Mouse (Mus musculus) heart, embryonic 13.5 days (tissue): ENCODE results near the gene Scd1. TPM values are rescaled to one million over a fixed set of nuclear protein-coding genes. Genes with fewer than 3 reads are reported as not detected.
A peak's percentile ranks its signal among the peaks of the same experiment; 100 is the strongest.

ENCODE experiments used
- ATAC-seq: fragments of 200-750 bp; cut with Nextera tagmentation; 2 replicates; pipeline ENCODE4 v1.8.0; 2017; ENCODE audit warnings: moderate TSS enrichment; ENCODE audit not compliant: insufficient number of reproducible peaks, low FRiP score, low TSS enrichment; ENCODE audit errors: extremely low read depth
- H3K27ac ChIP-seq: fragments of 300-500 bp; sonication (generic); replicated peaks from 2 replicates; pipeline ENCODE4 v1.5.1; 2015; ENCODE audit warnings: moderate library complexity, mild to moderate bottlenecking, inconsistent platforms
- H3K27me3 ChIP-seq: fragments of 300-500 bp; sonication (generic); replicated peaks from 2 replicates; pipeline ENCODE4 v1.6.1; 2015; ENCODE audit warnings: mild to moderate bottlenecking, inconsistent platforms
- H3K36me3 ChIP-seq: fragments of 300-500 bp; sonication (generic); 2 replicates; pipeline ENCODE4 v1.6.1; 2015; ENCODE audit warnings: mild to moderate bottlenecking, inconsistent platforms
- H3K4me1 ChIP-seq: fragments of 300-500 bp; sonication (generic); 2 replicates; pipeline ENCODE4 v1.6.1; 2015; ENCODE audit warnings: inconsistent platforms
- H3K4me2 ChIP-seq: fragments of 300-500 bp; sonication (generic); 2 replicates; pipeline ENCODE4 v1.6.1; 2015; ENCODE audit warnings: inconsistent platforms, mild to moderate bottlenecking, moderate library complexity
- H3K4me3 ChIP-seq: fragments of 300-500 bp; sonication (generic); 2 replicates; pipeline ENCODE4 v1.5.1; 2015; ENCODE audit warnings: moderate library complexity, mild to moderate bottlenecking, inconsistent platforms
- H3K9ac ChIP-seq: fragments of 300-500 bp; sonication (generic); 2 replicates; pipeline ENCODE4 v1.6.1; 2015; ENCODE audit warnings: inconsistent platforms, mild to moderate bottlenecking, moderate library complexity
- H3K9me3 ChIP-seq: fragments of 300-500 bp; sonication (generic); 2 replicates; pipeline ENCODE4 v1.6.1; 2016; ENCODE audit warnings: inconsistent platforms
- WGBS: fragments of 180-500 bp; shearing (Covaris S2); methylation state at CpG from one replicate; pipeline ENCODE4 v1.1.7; 2015; ENCODE audit warnings: mixed read lengths; 5-methylcytosine and 5-hydroxymethylcytosine counted together
- polyA plus RNA-seq: library from polyadenylated mRNA; unstranded; fragments of >200 nt; fragmentation: Nextera tagmentation; extraction: Ambion mirVana; gene quantifications from 2 replicates; pipeline ENCODE4 v1.2.1, GENCODE M21; 2015

Scd1 gene
- polyA plus RNA-seq, 1 experiment from 2014 or later: 1.1 TPM

- Histone ChIP-seq H3K4me1 (no peaks in the 10 kb centered on the region), H3K36me3 (no peaks in the 10 kb centered on the region), H3K9ac (no peak overlapping the region), H3K9me3 (no peaks in the 10 kb centered on the region), H3K4me3 (no peak overlapping the region), H3K27me3 (peaks cover 35% of the 10 kb centered on the region), H3K4me2 (no peak overlapping the region), H3K27ac (no peak overlapping the region)
- 13% methylated on average over 4 of the region's 4 CpGs for WGBS
- no peak for ATAC-seq
These were observed 11.3 kb upstream of the Scd1 start for GRCm38 (mm10) chr19:44418945-44419344.

DNA sequence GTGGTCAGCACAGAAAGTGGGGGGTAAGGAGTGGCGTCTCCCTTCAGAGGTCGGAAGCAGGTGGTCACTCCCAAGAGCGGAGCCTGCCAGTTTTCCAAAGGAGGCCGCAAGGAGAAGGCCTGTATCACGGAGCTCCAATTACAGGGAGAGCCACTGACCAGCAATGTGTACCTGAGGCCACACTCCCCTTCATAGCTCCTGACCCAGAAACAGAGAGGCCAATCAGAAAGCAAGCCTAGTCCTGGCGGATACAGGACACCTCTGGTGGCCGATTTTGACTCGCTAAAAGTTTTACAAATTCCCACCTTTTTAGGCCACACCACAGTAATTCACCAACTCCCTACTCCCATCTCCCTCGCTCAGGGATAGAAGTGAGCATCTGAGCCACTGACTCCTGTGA, 10.9 kb upstream of the Scd1 start:
- no peak overlapping the region for H3K27ac ChIP-seq
- WGBS: 64% methylated on average over 9 of the region's 9 CpGs
- no peaks in the 10 kb centered on the region for H3K4me1 ChIP-seq

GRCm38 (mm10) chr19:44418061-44418460, 10.4 kb upstream of the Scd1 start:
- no peak overlapping the region for H3K4me3 ChIP-seq
- H3K27ac ChIP-seq: no peak overlapping the region
- H3K27me3 ChIP-seq: peaks cover 35% of the 10 kb centered on the region
- H3K36me3 ChIP-seq: no peaks in the 10 kb centered on the region
- H3K4me2 ChIP-seq: no peak overlapping the region
- H3K9ac ChIP-seq: no peak overlapping the region
- H3K9me3 ChIP-seq: no peaks in the 10 kb centered on the region
- no peak for ATAC-seq
- H3K4me1 ChIP-seq: no peaks in the 10 kb centered on the region
- WGBS: 68% methylated on average over 5 of the region's 5 CpGs

More for the DNA sequence above, 10.9 kb upstream of the Scd1 start:
- no peak for ATAC-seq
- H3K4me3 ChIP-seq: no peak overlapping the region
- H3K36me3 ChIP-seq: no peaks in the 10 kb centered on the region
- peaks cover 35% of the 10 kb centered on the region for H3K27me3 ChIP-seq
- H3K9me3 ChIP-seq: no peaks in the 10 kb centered on the region
- H3K4me2 ChIP-seq: no peak overlapping the region
- no peak overlapping the region for H3K9ac ChIP-seq

DNA sequence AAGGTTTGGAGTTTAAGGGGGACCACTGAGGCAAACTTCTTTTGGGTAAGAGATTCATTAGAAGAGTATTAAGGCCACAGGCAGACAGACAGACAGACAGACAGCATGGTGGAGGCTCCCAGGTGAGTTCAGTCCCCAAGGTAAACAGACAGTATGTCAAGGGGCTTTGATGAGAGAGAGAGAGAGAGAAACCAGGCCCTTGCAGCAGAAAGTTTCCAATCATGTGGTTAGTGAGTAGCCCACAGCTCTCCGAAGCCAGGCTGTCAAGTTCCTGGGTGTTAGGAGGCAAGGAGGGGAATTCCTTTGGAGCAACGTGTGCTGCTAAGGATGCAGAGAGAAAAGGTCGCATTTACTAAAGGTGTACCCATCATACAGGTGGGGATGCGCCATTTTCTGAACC, 9.8 kb upstream of the Scd1 start:
- H3K36me3 ChIP-seq: no peaks in the 10 kb centered on the region
- WGBS: 49% methylated on average over 4 of the region's 4 CpGs
- H3K4me2 ChIP-seq: no peak overlapping the region
- no peaks in the 10 kb centered on the region for H3K9me3 ChIP-seq
- H3K4me3 ChIP-seq: no peak overlapping the region
- H3K9ac ChIP-seq: no peak overlapping the region
- H3K27ac ChIP-seq: no peak overlapping the region
- H3K27me3 ChIP-seq: peaks cover 35% of the 10 kb centered on the region
- H3K4me1 ChIP-seq: no peaks in the 10 kb centered on the region
- ATAC-seq: no peak

- WGBS: 70% methylated on average over 5 of the region's 5 CpGs
- Histone ChIP-seq H3K36me3 (no peaks in the 10 kb centered on the region), H3K4me1 (no peaks in the 10 kb centered on the region), H3K27ac (no peak overlapping the region), H3K9ac (no peak overlapping the region), H3K27me3 (peaks cover 34% of the 10 kb centered on the region), H3K4me3 (no peak overlapping the region), H3K9me3 (no peaks in the 10 kb centered on the region), H3K4me2 (no peak overlapping the region)
- ATAC-seq: no peak
These were observed 8.6 kb upstream of the Scd1 start for GRCm38 (mm10) chr19:44416240-44416639.

GRCm38 (mm10) chr19:44415464-44415863, 7.8 kb upstream of the Scd1 start:
- Histone ChIP-seq H3K27me3 (peaks cover 31% of the 10 kb centered on the region), H3K36me3 (no peaks in the 10 kb centered on the region), H3K9ac (no peak overlapping the region), H3K27ac (no peak overlapping the region), H3K4me1 (no peaks in the 10 kb centered on the region), H3K9me3 (no peaks in the 10 kb centered on the region), H3K4me2 (no peak overlapping the region), H3K4me3 (no peak overlapping the region)
- WGBS: 66% methylated on average over 5 of the region's 5 CpGs
- no peak for ATAC-seq

GRCm38 (mm10) chr19:44410269-44410992, 2.8 kb upstream of the Scd1 start:
- H3K4me2 ChIP-seq: no peak overlapping the region
- no peaks in the 10 kb centered on the region for H3K36me3 ChIP-seq
- ATAC-seq: no peak
- H3K27me3 ChIP-seq: peaks cover 32% of the 10 kb centered on the region
- no peak overlapping the region for H3K9ac ChIP-seq
- 81% methylated on average over 20 of the region's 20 CpGs for WGBS
- H3K27ac ChIP-seq: no peak overlapping the region
- no peak overlapping the region for H3K4me3 ChIP-seq
- peaks cover 13% of the 10 kb centered on the region for H3K4me1 ChIP-seq
- no peaks in the 10 kb centered on the region for H3K9me3 ChIP-seq

- H3K36me3 ChIP-seq: no peaks in the 10 kb centered on the region
- H3K9ac ChIP-seq: peak overlapping the region; percentile 28
- peak overlapping the region; percentile 55 for H3K4me3 ChIP-seq
- peaks cover 13% of the 10 kb centered on the region for H3K4me1 ChIP-seq
- peak overlapping the region; percentile 83 for H3K4me2 ChIP-seq
- no peak for ATAC-seq
- no peaks in the 10 kb centered on the region for H3K9me3 ChIP-seq
- 66% methylated on average over 4 of the region's 4 CpGs for WGBS
- no peak overlapping the region for H3K27ac ChIP-seq
- H3K27me3 ChIP-seq: peaks cover 27% of the 10 kb centered on the region
These were observed 916 bp upstream of the Scd1 start for GRCm38 (mm10) chr19:44408595-44408994.

GRCm38 (mm10) chr19:44408223-44408545, 505 bp upstream of the Scd1 start:
- Histone ChIP-seq H3K9me3 (no peaks in the 10 kb centered on the region), H3K36me3 (no peaks in the 10 kb centered on the region), H3K4me2 (peak overlapping the region; percentile 83), H3K9ac (peak overlapping the region; percentile 28), H3K27me3 (peaks cover 27% of the 10 kb centered on the region), H3K4me1 (peaks cover 13% of the 10 kb centered on the region), H3K27ac (peak overlapping the region; percentile 16), H3K4me3 (peak overlapping the region; percentile 55)
- WGBS: under 1% methylated on average over 14 of the region's 14 CpGs
- no peak for ATAC-seq

DNA sequence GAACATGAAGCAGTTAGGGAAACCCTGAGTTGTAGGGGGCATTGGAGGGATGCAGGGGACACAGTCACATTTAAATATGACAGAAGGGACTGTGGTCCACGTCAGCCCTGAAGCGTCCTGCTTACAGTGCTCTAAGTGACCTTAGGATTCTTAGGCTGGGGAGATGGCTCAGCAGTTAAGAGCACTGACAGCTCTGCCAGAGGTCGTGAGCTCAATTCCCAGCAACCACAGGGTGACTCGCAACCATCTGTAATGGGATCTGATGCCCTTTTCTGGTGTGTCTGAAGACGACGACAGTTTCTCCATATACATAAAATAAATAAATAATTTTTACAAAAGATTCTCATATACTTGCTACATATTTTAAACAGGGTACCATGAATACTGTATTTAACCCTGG, 4.1 kb downstream of the Scd1 start:
- peaks cover 24% of the 10 kb centered on the region for H3K27me3 ChIP-seq
- H3K9me3 ChIP-seq: no peaks in the 10 kb centered on the region
- no peaks in the 10 kb centered on the region; the same call in 1 of the 2 replicates for H3K36me3 ChIP-seq
- H3K27ac ChIP-seq: no peak overlapping the region
- peaks cover 12% of the 10 kb centered on the region for H3K4me1 ChIP-seq
- no peak overlapping the region for H3K4me3 ChIP-seq
- H3K9ac ChIP-seq: no peak overlapping the region
- WGBS: 78% methylated on average over 6 of the region's 6 CpGs
- ATAC-seq: no peak
- no peak overlapping the region for H3K4me2 ChIP-seq

DNA sequence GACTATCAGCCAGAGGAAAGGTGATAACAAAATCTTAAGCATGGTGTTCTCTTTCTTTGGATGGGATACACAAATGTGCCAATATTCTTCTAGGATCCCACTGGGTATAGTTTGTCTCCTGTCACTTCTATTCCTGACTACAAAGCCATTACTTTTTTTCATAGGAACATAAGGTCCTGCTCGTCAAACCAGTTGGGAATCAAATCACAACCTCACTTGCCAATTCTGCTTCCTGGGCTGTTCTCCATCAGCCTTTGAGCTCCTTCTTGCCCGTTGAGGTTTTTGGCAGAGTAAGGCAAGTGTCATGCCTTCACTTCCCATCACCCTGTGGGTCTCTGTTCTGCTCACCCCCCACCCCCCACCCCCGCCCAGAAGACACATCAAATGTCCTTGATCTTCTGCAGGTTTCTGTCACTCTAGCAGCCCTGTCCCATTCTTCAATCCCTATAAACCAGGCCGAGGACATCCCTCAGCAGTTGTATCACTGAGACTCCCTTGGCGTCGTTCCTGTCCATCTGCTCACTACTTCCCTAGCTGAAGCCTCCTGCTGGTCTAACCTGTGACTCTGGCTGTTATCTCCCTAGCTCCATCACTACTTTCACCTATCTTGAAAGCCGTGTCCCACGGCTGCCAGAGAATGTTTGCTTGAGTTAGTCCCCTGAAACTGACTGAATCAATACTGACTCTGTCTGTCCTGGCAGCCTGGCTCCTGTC, 7.0 kb downstream of the Scd1 start:
- Histone ChIP-seq H3K4me1 (no peaks in the 10 kb centered on the region), H3K9me3 (no peaks in the 10 kb centered on the region), H3K4me2 (no peak overlapping the region), H3K27ac (no peak overlapping the region), H3K9ac (no peak overlapping the region), H3K36me3 (no peaks in the 10 kb centered on the region; the same call in 1 of the 2 replicates), H3K27me3 (peaks cover 7% of the 10 kb centered on the region), H3K4me3 (no peak overlapping the region)
- ATAC-seq: no peak
- 70% methylated on average over 8 of the region's 8 CpGs for WGBS

GRCm38 (mm10) chr19:44400076-44400475, 7.6 kb downstream of the Scd1 start:
- WGBS: 86% methylated on average over 18 of the region's 18 CpGs
- Histone ChIP-seq H3K27me3 (peaks cover 2% of the 10 kb centered on the region; the same call in 1 of the 2 replicates), H3K36me3 (no peaks in the 10 kb centered on the region; the same call in 1 of the 2 replicates), H3K4me3 (no peak overlapping the region), H3K4me1 (no peaks in the 10 kb centered on the region), H3K9me3 (no peaks in the 10 kb centered on the region), H3K4me2 (no peak overlapping the region), H3K27ac (no peak overlapping the region), H3K9ac (no peak overlapping the region)
- ATAC-seq: no peak
